ENCODE assay signal across 8 mouse cellular contexts in genomic region chr2:27740091-27740608, GRCm38 (mm10).
DNase-seq lines count a peak whose midpoint lies in the region; ATAC-seq lines count a peak whose summit lies in the region.

No protein-coding gene starts in this region.

- no peaks in the 10 kb centered on the region for H3K9me3 ChIP-seq in embryonic facial prominence, embryonic 15.5 days (replicated peaks)
- no peaks in the 10 kb centered on the region for H3K9me3 ChIP-seq in limb, embryonic 13.5 days
- H3K9me3 ChIP-seq in midbrain, embryonic 14.5 days (ENCODE audit: control insufficient read depth, low read length), result no peaks in the 10 kb centered on the region

- no peak overlapping the region for H3K4me3 ChIP-seq in embryonic facial prominence, embryonic 15.5 days (replicated peaks)
- no peak overlapping the region for H3K4me3 ChIP-seq in limb, embryonic 13.5 days
- H3K4me3 ChIP-seq in midbrain, embryonic 14.5 days (replicated peaks; ENCODE audit: low read depth, low read length), result no peak overlapping the region

- H3K4me1 ChIP-seq in embryonic facial prominence, embryonic 15.5 days, result peaks cover 79% of the 10 kb centered on the region
- peaks cover 65% of the 10 kb centered on the region for H3K4me1 ChIP-seq in limb, embryonic 13.5 days
- H3K4me1 ChIP-seq in midbrain, embryonic 14.5 days (ENCODE audit: control insufficient read depth, insufficient read depth, low read length), result peaks cover 24% of the 10 kb centered on the region

- no peak overlapping the region for H3K9ac ChIP-seq in embryonic facial prominence, embryonic 15.5 days
- peak overlapping the region; percentile 53 for H3K9ac ChIP-seq in limb, embryonic 13.5 days
- peak overlapping the region; percentile 31; the same call in 1 of the 2 replicates for H3K9ac ChIP-seq in midbrain, embryonic 14.5 days (replicated peaks; ENCODE audit: low read length)

- H3K27me3 ChIP-seq in embryonic facial prominence, embryonic 15.5 days, result no peaks in the 10 kb centered on the region
- no peaks in the 10 kb centered on the region for H3K27me3 ChIP-seq in limb, embryonic 13.5 days
- H3K27me3 ChIP-seq in midbrain, embryonic 14.5 days (ENCODE audit: control insufficient read depth, insufficient read depth, low read length), result no peaks in the 10 kb centered on the region

- H3K4me2 ChIP-seq in embryonic facial prominence, embryonic 15.5 days (replicated peaks), result peak overlapping the region; percentile 17; the same call in 1 of the 2 replicates
- peak overlapping the region; percentile 32 for H3K4me2 ChIP-seq in limb, embryonic 13.5 days (replicated peaks)
- peak overlapping the region; percentile 24 for H3K4me2 ChIP-seq in midbrain, embryonic 14.5 days (ENCODE audit: low read length)

- DNase-seq in cerebellum, adult 11 months, result peak; percentile 23
- DNase-seq in heart, adult 8-10 months (ENCODE audit: low spot score), result peak; percentile 87
- peak; percentile 89 for DNase-seq in kidney, adult 9 months
- DNase-seq in midbrain, embryonic 14.5 days, result peak; percentile 87
- peak; percentile 55 for DNase-seq in spleen, adult 12 weeks (ENCODE audit: low spot score)

- H3K36me3 ChIP-seq in embryonic facial prominence, embryonic 15.5 days, result peaks cover 40% of the 10 kb centered on the region
- peaks cover 61% of the 10 kb centered on the region for H3K36me3 ChIP-seq in limb, embryonic 13.5 days
- no peaks in the 10 kb centered on the region for H3K36me3 ChIP-seq in midbrain, embryonic 14.5 days (ENCODE audit: control insufficient read depth, insufficient read depth, low read length)

- H3K27ac ChIP-seq in embryonic facial prominence, embryonic 15.5 days (replicated peaks), result peak overlapping the region; percentile 72
- H3K27ac ChIP-seq in limb, embryonic 13.5 days, result peak overlapping the region; percentile 61; the same call in 1 of the 2 replicates
- peak overlapping the region; percentile 37; the same call in 1 of the 2 replicates for H3K27ac ChIP-seq in midbrain, embryonic 14.5 days (replicated peaks; ENCODE audit: low read depth, low read length)

- WGBS in embryonic facial prominence, embryonic 15.5 days, result 10% methylated on average over 16 of the region's 16 CpGs
- 6% methylated on average over 16 of the region's 16 CpGs for WGBS in limb, embryonic 13.5 days
- 1% methylated on average over 16 of the region's 16 CpGs for WGBS in midbrain, embryonic 14.5 days

- ATAC-seq in cerebellum, adult (ENCODE audit: insufficient number of reproducible peaks, low FRiP score, low TSS enrichment), result no peak
- ATAC-seq in embryonic facial prominence, embryonic 15.5 days (ENCODE audit: insufficient number of reproducible peaks, low FRiP score, low TSS enrichment, low read depth), result 0 out of 2 replicates have a peak, but pooled peaks have one; percentile 20
- ATAC-seq in limb, embryonic 13.5 days (ENCODE audit: low FRiP score, low read depth), result peak; percentile 52
- ATAC-seq in midbrain, embryonic 14.5 days (ENCODE audit: low FRiP score, low TSS enrichment), result peak; percentile 73

Comparison
In these comparisons a context has a peak if more than half of its experiments do, and no peak if none do; other contexts are left out.
1. DNase-seq: peak in every context shown above with its lines; median percentile 89 in kidney, adult 9 months; 87 in heart, adult 8-10 months; 87 in midbrain, embryonic 14.5 days; 55 in spleen, adult 12 weeks; 23 in cerebellum, adult 11 months.